Mouse (Mus musculus) heart, adult 2 months (tissue): ENCODE results near the gene Yy1.

Experiments used
- CTCF ChIP-seq: fragments of 200-600 bp; IDR thresholded peaks from 2 replicates; pipeline ENCODE4 v1.8.1; 2022; ENCODE audit warnings: antibody characterized with exemption, mild to moderate bottlenecking, moderate library complexity
- EP300 ChIP-seq: fragments of 200-500 bp; IDR thresholded peaks from 2 replicates; pipeline ENCODE4 v1.6.1; 2011; ENCODE audit warnings: low read depth, low read length, control low read depth; ENCODE audit not compliant: insufficient read depth
- POLR2A ChIP-seq: fragments of 200-500 bp; IDR thresholded peaks from 2 replicates; pipeline ENCODE4 v1.6.1; 2011; ENCODE audit warnings: mild to moderate bottlenecking, low read depth, low read length, control low read depth; ENCODE audit not compliant: insufficient read depth

GRCm38 (mm10) chr12:108764917-108765678 is 27.7 kb upstream of the Yy1 start:
- no peak for TF ChIP-seq POLR2A
- no peak for TF ChIP-seq CTCF
- no peak for TF ChIP-seq EP300
